Mouse (Mus musculus) gonadal fat pad, adult 2 months (tissue): ENCODE measurements around the gene Bbof1. TPM values are rescaled to one million over a fixed set of nuclear protein-coding genes. Genes with fewer than 3 reads are reported as not detected.

Source experiments
- DNase-seq: peaks from one replicate; pipeline ENCODE4 v3.0.0-alpha.2; 2012; ENCODE audit warnings: low read depth
- polyA plus RNA-seq: library from polyadenylated mRNA; depleted of rRNA; stranded (reverse); fragments of >200 nt; gene quantifications from 2 replicates; pipeline ENCODE4 v1.2.3, GENCODE M21; 2012

Bbof1 gene
- polyA plus RNA-seq, 1 experiment: 0.47 TPM

DNA sequence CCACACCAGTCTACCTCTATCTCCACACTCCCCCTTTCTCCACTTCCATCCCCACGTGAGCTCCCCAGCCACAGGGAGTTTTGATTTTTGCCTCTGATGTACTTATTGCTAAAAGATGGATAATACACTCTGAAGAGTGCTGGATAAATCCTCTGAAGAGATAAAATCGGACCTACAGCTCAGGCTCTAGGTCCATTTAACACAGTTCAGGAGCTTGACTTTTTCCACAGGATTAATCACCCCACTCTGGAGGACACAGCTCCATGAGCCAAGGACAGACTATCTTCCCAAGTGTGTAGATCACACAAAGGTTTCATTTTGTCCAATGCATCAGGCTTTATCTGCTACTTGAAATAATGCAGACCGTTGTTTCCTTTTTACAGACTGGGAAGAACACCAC lies 8.8 kb upstream of the Bbof1 start:
- no peak for DNase-seq

DNA sequence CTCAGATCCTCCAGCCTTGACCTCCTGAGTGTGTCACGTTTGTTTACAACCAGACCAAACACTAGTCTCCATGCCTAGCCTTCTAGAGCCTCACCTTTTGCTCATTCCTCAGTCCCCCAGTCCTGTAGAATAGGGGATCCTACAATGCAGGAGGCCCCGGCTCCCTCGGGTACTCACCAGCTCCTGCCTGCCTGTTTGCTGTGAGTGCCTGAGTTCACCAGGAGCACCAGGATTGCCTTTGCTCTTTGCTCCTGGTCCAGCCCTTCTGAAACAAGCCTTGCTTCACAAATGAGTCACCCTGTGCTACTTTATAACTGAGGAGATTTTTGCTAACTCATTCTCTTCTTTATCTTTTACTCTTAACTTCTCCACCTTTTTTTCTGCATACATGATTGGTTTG lies 8.2 kb upstream of the Bbof1 start:
- DNase-seq: no peak

DNA sequence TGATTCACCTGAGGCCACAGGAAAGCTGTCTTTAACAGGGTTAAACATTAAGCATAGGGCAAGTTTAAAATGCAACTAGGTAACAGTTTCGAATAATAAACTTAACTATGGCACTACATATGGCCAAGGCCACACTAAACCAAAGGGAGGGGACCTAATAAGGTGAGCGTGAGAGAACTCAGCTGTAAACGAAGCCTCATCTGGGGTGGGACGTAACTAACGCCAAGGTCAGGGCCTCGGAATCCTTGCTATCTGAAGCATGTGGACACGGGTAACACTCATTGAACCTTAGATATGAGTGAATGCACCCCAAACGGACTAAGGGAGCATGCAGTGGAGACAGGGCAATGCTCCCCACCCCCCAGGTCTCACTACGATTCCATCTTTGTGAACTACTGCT lies 5.9 kb upstream of the Bbof1 start:
- DNase-seq: no peak

DNA sequence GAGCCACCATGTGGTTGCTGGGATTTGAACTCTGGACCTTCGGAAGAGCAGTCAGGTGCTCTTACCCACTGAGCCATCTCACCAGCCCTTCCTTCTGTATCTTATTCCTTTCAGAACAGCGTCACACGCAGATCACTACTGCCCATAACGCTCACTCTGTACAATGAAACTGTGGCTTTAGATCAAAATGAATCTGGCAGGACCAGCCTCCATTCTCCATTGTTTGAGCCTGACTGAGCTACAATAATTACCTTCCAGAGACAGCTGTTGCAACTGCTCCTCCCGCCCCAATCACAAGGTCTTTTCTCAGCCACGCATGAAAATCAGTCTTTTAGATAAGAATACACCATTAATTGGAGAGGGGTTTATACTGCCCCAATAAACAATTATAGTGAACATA lies 4.3 kb upstream of the Bbof1 start:
- no peak for DNase-seq

DNA sequence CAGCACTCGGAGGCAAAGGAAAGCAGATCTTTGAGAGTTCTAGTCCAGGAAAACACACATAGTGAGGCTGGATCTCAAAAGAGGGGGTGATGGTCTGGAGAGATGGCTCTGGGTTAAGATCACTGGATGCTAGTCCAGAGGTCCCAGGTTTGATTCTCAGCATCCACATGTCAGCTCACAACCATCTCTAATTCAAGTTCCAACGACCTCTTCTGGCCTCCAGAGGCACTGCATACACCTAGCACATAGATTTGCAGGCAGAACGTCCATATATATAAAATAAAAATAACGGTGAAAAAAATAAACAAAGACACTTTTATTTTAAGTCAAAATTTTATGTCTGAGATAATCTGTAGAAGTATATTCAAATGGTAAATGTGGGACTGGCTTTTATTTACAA lies 1.6 kb upstream of the Bbof1 start:
- no peak for DNase-seq

DNA sequence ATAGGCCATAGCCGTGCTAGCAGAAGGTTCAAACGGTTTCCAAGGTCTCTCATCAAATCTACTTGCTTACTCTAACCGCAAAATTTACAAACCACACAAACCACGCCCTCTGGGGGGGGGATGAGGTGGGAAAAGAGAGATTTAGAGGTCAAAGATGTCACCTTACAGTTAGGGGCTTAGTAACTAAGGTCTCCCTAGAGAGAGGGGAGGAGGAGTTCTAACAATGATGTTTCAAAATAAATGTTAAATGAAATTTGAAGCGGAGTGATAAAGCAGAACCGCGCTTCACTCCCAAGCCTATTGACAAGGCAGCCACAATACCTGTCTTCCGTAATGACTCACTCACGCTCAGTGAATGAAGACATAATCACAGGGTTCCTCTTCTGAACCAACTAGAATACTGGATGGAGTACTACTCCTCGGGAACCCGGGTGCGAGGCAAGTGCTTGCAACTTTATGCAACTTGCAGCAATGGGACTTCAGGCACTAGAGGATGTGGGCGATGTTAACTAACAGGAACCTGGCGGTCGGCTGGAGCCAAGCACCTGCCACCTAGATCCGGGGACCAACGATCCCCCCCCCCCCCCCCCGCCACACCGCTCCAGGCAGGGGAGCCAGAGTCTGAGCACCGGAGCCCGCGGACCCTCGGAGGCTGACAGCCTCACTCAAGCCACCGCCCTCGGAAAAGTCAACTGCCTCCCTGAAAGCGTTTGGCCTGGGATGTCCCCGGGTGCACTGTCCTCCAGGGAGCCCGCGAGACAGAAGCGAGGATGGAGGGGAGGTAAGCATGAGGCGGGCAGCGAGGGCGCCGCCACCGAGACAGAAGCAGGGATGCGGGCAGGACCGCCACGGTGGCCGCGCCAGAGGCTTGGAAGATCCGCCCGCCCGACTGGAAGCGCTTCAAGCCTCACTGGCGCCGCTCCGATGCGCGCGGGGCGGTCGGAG lies 725 bp upstream of the Bbof1 start:
- no peak for DNase-seq

DNA sequence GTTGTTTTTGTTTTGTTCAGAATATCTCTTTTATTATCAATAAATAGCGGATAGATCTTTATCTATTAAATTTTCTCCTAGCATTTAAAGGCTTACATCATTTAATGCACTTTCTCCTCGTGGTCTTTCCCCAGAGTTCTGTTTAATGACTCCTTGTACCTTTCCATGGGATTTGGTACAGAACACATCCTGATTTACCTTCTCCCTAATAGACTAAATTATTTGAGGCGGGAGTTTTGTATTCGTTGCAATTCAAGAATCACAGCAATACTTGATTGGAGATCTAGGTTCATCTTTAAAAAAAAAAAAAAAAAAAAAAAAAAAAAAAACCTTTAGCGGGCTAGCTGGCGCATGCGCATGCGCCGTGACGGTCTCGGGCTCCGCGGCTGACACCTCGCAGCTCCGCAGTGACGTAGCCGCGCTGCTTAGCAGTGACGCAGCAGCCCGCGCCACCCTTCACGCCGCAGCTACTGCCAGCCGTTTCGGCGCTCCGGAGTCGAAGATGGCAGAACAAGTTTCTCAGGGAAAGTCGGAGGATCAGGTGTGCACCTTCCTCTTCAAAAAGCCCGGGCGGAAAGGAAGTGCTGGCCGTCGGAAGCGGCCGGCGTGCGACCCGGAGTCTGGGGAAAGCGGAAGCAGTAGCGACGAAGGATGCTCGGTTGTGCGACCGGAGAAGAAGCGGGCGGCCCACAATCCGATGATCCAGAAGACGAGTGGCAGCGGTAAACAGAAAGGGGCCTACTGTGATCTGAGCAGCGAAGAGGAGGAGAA lies 8.1 kb downstream of the Bbof1 start, which contains the start of gene Rnf113a2:
Gene Rnf113a2, plus strand, starts transcription at position 363 of the 771 bp plus-strand sequence.
- no peak for DNase-seq

DNA sequence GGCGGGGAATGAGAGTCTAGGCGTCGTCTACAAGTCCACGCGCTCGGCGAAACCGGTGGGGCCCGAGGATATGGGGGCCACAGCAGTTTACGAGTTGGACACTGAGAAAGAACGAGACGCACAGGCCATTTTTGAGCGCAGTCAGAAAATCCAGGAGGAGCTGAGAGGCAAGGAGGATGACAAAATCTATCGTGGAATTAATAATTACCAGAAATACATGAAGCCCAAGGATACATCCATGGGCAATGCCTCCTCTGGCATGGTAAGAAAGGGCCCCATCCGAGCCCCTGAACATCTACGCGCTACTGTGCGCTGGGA lies 8.7 kb downstream of the Bbof1 start:
- no peak for DNase-seq

DNA sequence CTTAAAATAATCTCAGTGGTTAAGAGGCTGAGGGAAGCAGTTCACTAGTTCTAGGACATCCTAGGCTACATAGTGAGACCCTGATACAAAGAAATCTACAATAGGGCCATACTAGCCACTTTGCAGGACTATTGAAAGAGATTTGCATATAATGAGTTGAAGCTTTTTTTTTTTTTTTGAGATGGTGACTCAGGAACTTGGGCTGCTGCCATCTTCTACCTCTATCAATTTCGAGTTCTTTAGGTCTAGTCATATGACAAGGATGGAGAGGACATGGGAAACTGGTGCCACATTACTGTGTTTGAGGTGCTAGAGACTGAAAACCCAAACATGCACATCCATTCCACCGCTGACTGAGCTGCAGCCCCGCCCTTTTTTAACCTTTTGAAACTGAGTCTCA lies 15.1 kb downstream of the Bbof1 start:
- no peak for DNase-seq

DNA sequence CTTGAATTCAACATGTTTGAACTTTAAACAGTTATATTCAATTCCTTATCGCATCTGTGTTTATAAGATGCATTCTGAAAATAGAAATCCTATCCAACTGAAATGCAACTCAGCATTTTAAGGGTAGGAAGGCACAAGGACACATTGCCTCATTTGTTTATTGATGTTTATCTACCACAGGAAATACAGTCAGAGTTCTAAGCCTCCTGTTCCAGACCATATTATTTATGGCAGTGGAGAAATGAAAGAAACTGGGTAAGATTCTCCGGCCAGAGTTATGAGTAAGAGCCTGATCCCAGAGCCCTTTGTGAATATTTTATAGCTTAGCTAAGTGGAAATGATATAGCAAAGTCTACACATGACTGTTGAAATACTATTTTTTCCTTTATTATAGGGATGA lies 21.0 kb downstream of the Bbof1 start:
- no peak for DNase-seq

DNA sequence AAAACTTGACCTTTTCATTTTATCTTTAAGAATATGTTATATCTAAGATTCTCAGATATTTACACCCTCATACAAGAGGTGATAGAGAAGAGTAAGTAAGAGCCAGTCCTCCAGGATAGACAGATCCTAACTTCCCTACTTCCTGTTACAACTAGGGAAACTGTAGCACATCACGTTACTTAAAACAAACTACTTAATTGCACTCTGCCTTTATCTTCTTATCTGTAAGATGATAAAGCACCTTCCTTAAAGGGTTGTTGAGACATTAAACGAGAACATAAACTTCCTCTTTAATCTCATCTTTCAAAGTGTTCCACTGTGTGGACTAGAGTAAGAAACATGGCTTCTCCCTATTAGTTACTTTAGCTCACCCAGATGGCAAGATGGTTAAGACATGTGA lies 29.8 kb downstream of the Bbof1 start:
- DNase-seq: no peak

DNA sequence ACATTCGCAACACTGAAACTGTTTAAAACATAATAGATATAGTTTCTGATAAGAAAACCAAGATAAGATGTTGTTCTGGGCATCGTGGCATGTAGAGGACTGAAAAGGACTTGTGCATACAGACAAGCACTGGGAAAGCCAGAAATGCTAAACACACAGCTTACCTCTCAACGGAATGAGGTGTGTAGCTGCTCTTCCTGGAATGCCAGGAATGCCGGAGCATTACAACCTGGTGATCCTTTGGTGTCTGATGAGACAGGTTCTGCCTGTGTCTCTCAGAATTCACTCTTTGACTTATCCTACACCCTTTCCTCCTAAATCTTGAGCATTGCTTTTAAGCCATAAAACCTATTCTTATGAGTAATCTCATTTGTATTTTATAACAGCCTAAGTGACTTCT lies 33.7 kb downstream of the Bbof1 start:
- no peak for DNase-seq

DNA sequence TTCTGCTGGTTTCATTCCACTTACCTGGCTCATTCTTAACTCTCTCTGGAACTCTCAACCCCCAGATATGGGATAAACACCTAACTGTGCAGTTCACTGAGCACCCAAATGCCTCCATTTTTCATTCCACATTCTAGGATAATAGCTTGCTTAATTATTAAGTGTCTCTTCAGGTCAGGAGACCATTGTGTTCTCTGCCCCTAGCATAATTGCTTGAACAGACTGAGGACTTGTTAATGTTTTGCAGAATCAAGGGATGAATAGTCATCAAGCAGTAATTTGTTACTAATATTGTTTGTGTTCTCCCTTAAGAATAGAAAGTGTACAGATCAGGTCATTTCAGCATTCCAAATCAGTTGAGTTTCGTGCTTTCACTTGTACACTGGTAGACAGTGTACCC lies 38.5 kb downstream of the Bbof1 start:
- no peak for DNase-seq

DNA sequence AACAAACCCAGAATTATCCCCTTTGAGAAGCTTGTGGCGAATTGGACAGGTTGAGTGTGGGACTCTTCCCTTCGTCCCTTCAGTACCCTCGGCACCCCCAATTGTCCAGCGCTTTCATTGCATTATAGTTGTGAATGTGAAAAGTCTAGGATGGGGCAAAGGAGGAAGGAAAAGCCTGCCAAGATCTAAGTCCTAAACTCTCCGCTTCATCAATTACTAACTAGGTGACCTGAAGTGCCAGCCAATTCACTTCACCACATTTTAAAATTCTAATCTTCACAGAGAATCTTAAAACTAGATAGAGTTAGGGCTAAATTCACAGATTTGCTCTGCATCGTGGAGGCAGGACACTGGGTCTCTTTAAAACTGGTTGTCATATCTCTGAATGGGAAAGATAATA lies 39.3 kb downstream of the Bbof1 start:
- DNase-seq: no peak

DNA sequence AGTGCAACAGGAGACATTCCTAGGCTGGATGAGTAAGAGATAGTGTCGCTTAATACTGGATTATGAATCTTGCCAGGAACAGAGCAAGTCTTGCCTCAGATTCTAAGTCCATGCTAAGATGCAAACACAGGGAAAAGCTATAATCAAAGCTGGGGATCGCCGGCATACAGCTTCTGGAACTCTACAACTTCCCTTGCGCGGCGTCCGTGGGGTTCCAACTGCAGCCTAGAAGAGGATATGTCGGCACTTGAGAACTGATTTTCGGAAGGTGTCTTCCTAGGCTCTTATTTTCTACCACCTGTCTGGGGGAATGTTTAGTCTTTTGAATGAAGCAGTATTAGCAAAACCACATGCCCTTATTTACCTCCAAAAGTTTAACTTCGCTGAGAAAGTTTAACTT lies 41.0 kb downstream of the Bbof1 start:
- no peak for DNase-seq

DNA sequence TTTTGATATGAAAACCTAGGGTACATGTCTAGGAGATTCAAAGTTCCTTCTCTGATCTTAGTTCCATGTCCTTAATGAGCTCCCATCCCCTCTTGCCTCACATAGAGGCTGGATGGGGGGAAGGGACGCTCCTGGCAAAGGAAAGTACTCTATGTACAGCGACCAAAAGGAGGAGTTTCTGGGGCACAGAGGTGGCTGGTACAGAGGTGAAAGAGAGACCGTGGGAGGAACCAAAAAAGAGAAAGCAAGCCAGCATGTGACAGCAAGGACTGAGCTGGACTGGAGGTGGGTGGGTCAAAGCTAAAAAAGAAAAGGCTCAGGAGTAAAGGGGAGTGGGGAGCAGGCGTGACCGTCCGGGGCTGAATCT lies 41.5 kb downstream of the Bbof1 start:
- DNase-seq: no peak

DNA sequence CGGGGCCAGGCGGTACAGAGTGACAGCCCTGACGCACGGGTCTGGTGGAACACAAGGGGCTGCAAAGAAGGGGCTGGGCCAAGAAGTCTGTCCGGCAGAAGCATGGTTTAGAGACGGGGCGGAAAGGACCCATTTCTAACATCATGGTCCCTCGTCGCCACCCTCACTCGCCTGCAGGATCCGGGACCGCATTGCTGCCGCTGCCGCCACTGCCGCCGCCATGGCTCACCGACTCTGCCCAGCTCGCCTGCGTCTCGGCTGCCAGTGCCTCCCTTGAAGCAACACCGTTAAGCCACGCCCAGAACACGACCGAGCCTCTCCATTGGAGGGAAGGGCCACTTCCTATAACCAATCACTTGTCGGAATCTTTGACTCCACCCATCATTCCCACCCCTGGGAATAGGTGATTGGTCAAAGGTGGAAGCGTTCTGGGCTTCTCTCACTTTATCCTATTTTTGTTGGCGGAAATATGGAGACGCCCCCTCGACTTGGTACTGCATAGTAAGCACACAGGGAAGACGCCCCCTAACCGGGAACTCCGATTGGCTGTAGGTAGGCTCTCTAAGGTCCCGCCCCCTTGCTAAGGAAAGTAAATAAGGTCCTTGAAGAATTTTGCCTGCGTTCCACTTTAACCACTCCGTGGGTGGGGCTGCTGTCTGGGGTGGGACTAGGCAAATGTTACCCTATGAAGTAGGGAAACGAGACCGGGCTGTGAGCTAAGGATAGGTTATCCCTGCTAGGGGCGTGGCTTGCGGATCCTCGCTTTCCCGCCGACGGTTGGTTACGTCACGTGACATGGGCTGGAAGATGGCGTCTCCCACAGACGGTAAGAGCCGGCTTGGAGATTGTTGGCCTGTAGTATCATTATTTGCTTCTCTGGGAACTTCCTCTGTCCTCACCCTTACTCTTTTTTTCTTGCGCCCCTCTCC lies 42.1 kb downstream of the Bbof1 start, which contains the start of the genes Aldh6a1 and Lin52:
Gene Aldh6a1, minus strand, starts transcription at position 287 of the 929 bp plus-strand sequence.
Gene Lin52, plus strand, starts transcription at position 705 of the 929 bp plus-strand sequence.
- peak; percentile 100 for DNase-seq

DNA sequence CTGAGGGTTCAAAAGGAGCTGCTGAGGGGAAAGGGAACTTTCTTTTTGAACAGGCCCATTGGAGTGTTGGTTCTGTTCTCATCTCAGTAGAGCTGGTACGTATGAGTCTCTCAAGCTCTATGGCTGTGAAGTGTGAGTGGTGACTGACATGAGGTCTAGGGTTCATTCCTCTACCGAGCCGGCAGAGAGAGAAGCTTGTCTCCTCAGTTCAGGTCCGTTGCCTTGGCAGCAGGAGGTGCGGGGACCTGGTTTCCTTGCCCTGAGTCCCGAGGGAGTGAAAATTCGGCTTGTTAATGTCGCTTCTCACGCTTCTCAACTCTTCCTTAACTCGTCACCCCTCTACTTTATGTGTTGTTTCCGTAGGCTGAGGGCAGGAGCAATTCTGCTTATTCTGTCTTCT lies 42.9 kb downstream of the Bbof1 start:
- DNase-seq: no peak

DNA sequence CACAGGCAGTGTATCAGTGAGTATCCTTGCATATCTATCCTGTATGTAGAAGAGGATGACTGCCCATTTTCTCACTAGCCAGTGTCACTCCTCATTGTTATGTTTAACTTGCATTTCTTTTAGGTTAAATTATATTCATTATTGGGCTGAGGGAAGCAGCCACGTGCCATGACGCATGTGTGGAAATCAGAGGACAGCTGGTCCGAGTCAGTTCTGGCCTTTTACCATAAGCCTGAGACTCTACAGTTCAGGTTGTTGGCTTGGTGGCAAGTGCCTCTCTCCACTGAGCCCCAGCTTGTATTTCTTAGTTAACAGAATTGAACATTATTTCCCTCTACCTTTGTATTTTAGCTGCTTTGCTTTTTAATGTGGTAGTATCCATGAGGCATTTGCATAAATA lies 48.0 kb downstream of the Bbof1 start:
- no peak for DNase-seq

DNA sequence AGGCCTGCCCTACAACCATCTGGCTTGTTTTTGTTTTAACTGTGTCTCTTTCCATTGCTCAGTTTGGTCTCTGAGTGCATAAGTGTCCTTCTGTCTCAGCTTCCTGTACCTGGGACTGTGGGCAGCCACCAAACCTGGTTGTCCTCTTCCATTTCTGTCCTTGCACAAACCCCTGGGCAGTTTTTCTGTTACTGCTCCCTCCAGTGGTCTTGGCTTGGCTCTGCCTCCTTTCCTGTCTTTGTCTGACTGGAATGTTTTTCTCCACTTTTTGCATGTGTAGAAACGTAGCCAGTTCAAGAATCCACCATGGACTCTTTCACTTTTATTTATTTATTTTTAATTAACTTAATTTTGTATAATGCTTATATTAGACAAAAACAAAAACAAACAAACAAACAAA lies 51.0 kb downstream of the Bbof1 start:
- no peak for DNase-seq

DNA sequence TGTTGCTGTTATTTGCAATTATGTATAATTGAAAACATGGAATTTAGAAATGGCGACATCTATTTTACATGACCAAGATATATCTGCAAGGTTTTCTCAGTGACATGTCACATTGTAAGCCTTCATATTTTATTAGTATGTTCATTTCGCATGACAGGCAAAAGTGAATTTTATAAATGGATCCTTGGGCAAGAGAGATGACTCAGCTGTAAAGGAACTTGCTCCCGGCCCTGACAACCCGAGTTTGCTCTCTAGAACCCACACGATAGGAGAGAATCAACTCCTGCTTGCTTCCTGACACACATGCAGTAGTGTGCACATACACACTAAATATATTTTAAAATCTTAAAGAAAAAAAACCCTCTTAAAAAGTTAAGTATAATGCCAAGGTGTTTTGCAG lies 52.5 kb downstream of the Bbof1 start:
- DNase-seq: no peak

DNA sequence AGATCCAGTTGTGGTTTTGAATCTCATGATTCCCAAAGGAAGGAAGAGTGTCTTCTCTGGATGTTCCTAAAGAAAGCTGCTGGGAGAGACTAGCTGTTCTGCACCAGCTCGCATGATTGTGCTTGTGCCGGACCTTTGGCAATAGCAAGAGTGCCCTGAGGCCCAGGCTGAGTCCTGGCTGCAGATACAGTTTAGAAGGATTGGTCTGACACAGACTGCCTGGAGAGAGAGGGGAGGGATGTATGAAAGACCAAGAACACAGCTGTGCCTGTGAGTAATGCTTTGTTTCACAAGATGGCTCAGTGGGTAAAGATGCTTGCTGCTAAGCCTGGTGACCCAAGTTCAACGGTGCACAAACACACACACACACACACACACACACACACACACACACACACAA lies 54.0 kb downstream of the Bbof1 start:
- no peak for DNase-seq
